Mouse (Mus musculus) cerebellum, adult 18-20 months (tissue): Measurements from ENCODE around the gene Edc4.

Experiments
- DNase-seq, 2 experiments: peaks; one replicate each; pipeline ENCODE4 v3.0.0; 2021

The Edc4 gene

DNA sequence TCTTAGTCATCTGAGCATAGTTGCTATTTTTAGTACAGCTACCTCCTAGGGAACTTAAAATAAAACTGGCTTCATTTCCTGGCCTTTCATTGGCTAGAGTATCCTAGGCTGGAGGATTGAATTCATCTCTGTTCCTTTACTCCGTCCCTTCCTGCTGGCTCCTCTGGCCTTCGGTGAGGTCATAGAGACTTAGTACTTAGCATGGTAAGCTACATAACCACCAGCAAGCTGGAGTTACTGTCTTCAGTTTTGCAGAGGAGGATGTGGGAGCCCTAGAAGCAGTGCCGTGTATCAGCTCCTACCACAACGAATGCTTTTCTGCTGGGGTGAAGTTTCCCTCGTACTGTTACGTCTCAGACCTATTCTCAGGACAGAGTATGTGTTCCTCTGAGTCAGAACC is 6.4 kb upstream of the Edc4 start:
- DNase-seq = peak; percentile 47 to 59

DNA sequence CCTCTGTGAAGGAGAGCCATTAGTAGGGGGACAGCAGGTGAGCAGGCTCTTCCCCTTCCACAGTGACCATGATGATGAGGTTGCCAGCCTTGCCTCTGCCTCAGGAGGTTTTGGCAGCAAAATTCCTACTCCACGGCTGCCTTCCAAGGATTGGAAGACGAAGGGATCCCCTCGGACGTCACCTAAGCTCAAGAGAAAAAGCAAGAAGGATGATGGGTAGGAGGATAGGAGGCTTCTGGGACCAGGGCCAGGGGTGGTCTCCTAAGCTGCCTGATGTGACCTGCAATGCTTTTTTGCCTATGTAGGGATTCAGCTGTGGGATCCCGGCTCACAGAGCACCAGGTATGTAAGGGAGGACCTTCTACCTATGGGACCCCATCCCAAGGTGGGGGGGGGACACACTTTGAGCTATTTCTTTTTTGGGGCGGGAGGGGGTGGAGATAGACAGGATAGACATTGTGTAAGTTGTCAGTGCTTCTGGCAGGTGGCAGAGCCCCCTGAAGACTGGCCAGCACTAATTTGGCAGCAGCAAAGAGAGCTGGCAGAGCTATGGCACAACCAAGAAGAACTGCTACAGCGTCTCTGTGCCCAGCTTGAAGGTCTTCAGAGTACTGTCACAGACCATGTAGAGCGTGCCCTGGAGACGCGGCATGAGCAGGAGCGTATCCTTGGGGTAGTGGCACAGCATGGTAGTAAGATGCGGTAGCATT is 9.2 kb downstream of the Edc4 start:
- DNase-seq = no peak

GRCm38 (mm10) chr8:105890870-105891269 is 10.2 kb downstream of the Edc4 start:
- DNase-seq = no peak

DNA sequence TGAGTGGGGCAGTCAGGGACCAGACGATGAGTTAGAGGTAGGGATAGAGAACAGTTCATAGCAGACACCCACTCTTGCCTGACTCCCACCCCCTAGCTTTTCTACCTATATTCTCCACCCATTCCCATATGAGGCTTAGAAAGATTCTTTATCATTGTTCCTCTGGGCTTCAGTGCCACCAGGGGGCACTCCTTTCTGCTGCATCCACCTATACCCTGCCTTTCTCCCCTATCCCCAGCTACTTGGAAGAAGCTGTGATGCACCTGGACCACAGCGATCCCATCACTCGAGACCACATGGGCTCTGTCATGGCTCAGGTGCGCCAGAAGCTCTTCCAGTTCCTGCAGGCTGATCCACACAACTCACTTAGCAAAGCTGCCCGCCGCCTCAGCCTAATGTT is 11.8 kb downstream of the Edc4 start:
- no peak for DNase-seq

- DNase-seq = peak; percentile 36 to 55
These were observed 12.7 kb downstream of the Edc4 start, which contains the start of gene Nrn1l for GRCm38 (mm10) chr8:105893339-105893738. TSS of gene Nrn1l (plus strand) at chr8:105893567.

DNA sequence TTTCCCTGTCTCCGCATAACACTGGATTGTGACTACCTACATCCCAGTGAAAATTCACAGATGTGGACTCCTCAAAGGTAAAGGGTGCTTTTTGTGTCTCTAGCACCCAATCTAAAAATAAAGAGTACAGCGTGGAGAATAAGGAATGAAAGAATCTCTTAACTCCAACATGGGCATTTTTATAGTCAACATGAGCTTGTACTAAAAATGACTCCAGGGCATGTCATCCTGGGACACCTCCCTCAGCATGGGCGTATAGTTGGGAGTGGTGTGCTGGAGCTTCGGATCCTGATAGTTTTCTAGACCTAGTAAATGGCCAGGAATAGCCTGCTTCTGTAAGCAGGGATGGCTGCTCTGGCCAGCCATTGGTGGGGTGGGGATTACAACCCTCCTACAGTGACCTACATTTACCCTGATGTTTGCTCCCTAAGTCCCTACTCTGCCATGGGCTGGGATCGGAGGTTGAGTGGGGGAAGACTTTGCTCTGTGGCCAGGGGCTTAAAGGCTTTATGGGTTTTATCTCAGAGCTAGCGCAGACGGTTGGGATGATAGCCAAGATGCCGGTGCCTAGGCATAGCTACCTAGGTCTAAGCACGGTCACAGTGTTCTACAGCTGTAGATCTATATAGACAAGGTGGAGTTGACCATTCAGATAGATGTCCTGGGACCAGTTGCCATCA is 17.3 kb downstream of the Edc4 start:
- no peak for DNase-seq

DNA sequence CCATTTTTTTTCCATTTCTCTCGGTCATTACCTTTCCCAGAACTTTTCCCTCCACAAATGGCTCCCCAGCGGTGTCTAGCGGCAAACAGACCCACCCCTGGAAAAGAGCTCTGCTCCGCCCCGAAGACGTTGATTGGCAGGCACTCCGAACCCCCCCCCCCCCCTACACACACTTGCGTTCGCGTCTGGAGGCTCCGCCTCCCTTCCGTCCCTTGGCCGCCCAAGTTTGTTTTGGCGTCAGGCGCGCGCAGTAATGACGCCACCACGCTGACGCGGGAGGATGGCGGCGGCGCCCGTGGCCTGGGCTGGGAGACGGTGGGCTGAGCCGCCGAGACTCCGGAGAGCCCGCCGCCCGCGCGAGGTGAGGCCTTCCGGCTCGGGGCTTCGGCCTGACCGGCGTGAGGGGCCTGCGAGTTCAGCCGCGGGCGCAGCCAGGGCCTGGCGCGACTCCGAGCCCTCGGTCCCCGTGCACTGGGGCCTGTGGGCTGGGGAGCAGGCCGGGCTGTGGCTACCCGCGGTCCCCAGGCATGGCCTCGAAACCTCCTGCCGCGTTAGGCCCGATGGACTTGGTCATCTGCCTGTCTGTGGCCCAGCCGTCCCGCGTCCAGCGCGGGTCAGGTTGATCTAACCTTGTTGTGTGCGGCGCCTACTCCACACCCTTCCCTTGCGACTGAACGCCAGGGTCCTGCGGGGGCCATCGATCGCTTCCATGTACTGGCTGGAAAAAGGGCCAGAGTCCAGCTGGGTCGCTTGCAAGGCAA is 19.7 kb downstream of the Edc4 start, which contains the start of gene Pskh1:
Gene Pskh1, plus strand, starts transcription at position 262 of the 761 bp plus-strand sequence.
- DNase-seq = peak; percentile 89 to 95

DNA sequence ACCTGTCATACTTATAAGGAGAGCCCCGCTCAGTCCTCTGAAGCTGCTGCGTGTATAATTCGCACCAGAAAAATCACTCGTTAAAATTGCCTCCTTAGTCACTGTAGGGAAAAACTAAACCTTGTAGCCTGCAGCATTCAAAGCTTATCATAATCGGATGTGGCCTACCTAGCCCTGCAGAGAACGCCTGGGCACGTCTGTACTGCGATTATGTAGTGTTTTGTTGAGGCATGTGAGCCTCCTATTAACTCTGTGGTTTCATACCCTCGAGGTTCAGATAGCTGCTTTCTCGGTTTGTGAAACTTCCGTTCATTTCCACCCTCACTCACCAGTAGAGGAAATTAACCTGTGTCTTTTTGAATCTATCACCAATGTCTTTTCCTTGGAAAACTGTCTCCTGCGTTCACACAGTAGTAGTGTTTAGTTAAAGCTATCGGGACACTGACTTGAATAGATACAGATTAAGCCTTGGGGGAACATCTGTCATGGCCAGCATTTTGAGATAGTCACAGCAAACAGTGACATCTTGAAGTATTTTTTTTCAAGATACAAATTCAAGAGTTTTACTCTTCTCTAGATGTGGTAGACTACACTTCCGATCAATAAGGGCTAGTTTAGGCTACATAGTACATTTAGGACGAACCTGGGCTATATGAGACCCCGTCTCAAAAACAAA is 20.4 kb downstream of the Edc4 start:
- no peak for DNase-seq

DNA sequence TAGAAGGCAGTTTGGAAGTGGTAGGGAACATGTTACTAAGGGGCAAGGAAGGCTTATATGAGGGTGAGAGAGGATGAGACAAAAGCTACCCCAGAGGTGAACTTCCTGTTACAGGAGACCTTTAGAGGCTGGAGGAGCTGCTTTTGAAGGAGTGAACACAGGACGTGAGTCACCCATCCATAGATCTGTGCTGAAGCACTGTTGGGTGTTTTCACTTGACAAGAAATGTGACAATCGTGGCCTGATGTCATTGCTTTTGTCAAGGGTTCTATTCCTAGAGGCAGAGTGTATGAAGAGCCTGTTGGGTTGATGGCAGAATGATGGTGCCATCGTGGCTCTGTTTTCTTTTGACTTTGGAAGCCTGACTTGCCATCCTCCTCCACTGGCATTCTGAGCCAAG is 38.7 kb downstream of the Edc4 start:
- DNase-seq = no peak

DNA sequence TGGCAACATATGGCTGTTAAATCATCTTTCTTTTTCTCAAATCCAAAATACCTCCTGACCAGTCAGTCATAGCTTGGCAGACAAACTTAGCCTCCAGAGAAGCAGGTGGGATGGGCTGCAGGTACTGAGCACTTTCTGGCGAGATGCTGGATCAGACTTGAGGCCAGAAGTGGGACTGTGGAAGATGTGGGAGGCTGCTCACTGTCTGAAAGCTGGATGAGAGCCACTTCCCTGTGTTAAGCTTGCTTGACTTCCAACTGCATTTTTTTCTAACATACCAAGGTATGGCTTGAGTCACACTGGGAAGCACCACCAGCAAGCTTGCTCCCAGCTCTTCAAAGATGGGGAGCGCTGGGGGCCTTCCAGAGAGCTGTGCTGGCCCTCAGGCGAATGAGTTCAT is 44.4 kb downstream of the Edc4 start:
- DNase-seq = no peak

- DNase-seq = peak; percentile 87 to 89
These were observed 49.9 kb downstream of the Edc4 start for GRCm38 (mm10) chr8:105930602-105931001.

GRCm38 (mm10) chr8:105931271-105931670 is 50.6 kb downstream of the Edc4 start:
- DNase-seq = no peak

DNA sequence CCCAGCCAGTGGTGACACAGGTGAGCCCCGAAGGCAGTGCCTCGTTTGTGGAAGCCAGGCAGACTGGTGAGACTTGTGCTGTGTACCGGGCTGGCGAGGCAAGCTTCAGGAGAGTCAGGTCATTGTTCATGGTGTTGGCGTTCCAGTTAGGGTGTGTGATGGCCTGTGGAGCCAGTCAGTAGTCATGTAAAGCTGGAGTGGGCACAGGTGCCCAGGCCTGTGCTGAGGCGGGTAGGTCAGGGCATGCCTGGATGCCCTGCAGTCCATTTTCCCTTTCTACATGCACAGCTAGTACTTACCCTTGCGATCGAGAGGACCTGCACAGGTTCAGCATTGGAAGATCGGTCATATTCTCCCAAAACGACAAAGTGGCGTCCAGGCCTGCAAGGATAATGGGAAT is 51.8 kb downstream of the Edc4 start:
- no peak for DNase-seq

DNA sequence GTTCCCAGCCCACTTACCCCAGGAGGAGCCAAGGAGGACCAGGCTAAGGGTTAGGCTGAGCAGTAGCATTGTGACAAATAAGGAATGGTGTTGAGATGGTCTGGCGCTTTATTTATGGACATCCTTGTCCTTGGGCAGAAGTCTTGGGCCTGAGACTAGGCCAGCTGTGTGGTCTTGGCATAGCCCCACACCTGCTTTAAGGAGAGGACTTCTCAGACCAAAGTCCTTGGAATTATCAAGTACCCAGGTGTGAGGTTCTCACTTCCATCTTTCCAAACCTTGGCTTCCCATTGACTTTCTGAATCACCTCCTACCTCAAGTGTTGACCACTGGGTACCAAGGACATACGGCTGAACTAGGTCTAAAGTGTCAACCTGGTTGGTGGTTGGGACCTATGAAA is 53.1 kb downstream of the Edc4 start, which contains the start of gene Ctrl:
Gene Ctrl, minus strand, starts transcription at position 101 of the 400 bp plus-strand sequence.
- no peak for DNase-seq

- DNase-seq = no peak
These were observed 54.4 kb downstream of the Edc4 start for GRCm38 (mm10) chr8:105935105-105935504.

- DNase-seq = no peak
These were observed 55.4 kb downstream of the Edc4 start for GRCm38 (mm10) chr8:105935863-105936603.

- peak; percentile 90 to 93 for DNase-seq
These were observed 56.3 kb downstream of the Edc4 start for GRCm38 (mm10) chr8:105936866-105937475.

DNA sequence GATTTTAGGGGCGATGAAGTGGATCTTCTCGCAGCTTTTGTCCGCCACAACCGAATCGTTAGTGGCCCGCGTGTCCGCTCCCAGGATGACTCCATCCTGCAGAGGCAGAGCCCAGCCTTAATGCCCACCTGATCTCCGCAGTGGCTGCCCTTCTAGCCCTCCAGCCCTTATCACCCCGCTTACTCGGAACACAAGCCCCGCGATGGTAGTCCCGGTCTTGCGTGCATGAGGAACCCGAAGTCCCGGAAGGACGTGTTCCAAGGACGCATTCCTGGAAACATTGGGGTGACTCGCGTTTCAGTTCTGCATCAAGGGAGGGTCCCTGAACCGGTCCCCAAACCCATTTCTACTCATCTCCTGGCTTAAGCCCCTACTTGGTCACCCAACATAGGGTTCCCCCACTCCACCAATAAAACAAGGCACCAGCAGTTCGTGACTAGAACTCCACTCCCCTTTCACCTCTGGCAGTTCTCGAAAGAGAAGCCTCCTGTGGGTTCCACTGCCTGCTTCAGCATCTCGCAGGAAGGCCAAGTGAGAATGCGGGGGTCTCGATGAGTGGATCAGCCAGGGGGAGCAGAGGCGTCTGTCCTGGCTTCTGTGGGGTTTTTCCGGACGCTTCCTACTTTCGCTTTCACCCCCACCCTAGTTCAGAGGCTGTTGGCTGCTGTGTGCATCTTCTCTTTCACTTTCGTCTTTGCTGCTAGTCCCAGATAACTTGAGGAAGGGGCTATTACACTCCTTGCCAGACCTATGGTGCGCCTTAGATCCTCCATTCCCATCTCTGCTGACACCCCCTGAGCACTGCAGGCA is 57.0 kb downstream of the Edc4 start:
- peak in 1 of 2 experiments; percentile 46 for DNase-seq

DNA sequence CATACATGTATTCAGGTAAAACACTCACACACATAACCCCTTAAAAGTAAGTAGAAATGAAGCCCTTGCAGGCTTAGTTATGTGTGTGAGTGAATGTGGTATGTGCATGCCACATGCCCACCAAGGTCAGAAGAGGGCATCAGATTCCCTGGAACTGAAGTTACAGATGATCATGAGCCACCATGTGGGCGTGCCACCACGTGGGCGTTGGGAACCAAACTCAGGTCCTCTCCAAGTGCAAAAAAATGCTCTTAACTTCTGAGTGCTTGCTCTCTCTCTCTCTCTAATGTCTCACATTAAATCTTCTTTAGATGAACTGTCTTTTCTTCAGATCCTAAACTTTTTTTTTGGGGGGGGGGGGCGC is 57.6 kb downstream of the Edc4 start, which contains the start of gene Psmb10:
Gene Psmb10, minus strand, starts transcription at position 139 of the 364 bp plus-strand sequence.
- DNase-seq = no peak

GRCm38 (mm10) chr8:105942026-105942425 is 61.3 kb downstream of the Edc4 start:
- DNase-seq = no peak

GRCm38 (mm10) chr8:105942542-105942941 is 61.9 kb downstream of the Edc4 start:
- DNase-seq = no peak
